Mouse (Mus musculus) thymus, postnatal 0 days (tissue): ENCODE measurements around the gene Epn1. TPM values are rescaled to one million over a fixed set of nuclear protein-coding genes. Genes with fewer than 3 reads are reported as not detected.

Experiments
- DNase-seq: peaks from one replicate; pipeline ENCODE4 v3.0.0-alpha.2; 2015; ENCODE audit warnings: low spot score
- microRNA-seq: library from miRNA; unstranded; fragments of <30 nt; microRNA quantifications from one replicate; pipeline ENCODE4, GENCODE M21; 2016; ENCODE audit warnings: borderline number of aligned reads
- polyA plus RNA-seq: library from polyadenylated mRNA; unstranded; fragments of >200 nt; fragmentation: Nextera tagmentation; extraction: Ambion mirVana; gene quantifications from 2 replicates; pipeline ENCODE4 v1.2.1, GENCODE M21; 2015

Gene Epn1
- polyA plus RNA-seq, 1 experiment from 2014 or later = 42.6 TPM

DNA sequence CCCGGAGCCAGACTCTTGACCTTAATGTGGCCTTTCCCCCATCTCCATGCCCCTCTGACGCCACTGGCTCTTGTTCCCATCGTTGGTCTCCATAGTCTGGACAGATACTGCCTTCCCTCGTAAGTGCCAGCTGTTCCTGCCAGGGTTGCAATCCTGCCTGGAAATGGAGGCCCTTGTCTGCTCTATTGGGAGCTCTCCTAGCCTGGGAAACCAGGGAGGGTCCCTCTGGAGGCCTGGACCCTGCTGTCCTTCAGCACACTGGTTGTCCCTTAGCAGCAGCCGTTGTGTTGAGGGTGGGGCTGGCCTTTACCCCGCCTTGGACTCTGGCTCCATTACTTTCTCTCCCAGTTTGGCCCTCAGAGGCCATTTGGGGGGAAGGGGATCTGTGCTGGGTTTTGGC, 12.3 kb downstream of the Epn1 start:
- DNase-seq = no peak

DNA sequence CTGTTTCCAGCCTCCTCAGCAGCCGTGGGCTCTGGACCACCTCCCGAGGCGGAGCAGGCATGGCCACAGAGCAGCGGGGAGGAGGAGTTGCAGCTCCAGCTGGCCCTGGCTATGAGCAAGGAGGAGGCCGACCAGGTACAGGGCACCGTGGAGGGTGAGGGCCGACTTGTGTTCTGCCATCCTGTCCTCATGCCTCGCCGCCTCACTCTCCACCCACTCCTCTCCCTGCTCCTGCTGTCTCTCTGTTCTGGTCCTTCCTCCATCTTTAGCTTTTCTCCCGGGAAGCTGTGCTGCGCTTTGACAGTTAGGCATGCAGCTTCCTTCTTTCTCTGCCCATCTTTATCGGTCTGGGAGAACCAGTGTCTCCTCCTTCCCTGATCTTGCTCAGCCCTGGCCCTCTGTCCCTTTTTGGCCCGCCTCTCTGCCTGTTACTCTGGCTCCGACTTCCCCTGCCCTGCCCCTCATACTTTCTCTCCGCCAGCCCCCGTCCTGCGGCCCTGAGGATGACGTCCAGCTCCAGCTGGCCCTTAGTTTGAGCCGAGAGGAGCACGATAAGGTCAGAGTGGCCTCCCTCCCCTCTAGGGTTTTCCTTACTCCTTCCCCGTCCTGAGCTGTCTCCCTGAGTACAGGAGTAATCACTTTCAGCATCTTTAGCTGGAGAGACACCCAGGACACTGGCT, 12.9 kb downstream of the Epn1 start:
- no peak for DNase-seq

DNA sequence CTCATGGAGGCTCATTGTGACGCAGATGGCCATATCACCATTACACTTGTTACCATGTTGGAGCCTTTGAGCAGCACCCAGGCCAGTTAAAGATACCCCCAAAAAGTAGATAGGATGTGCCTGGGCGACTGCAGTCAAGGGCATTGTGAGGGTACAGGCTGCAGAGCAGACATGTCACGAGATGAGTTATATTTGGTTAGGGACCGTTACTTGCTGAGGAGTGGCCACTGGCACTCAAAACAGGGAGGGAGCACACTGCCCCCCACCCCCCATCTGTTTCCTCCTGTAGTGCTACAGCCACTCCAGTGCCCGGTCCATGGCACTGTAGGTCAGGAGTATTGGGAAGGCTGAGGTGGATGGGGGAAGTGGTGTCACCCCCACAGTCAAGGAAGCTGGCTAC, 18.7 kb downstream of the Epn1 start:
- no peak for DNase-seq

DNA sequence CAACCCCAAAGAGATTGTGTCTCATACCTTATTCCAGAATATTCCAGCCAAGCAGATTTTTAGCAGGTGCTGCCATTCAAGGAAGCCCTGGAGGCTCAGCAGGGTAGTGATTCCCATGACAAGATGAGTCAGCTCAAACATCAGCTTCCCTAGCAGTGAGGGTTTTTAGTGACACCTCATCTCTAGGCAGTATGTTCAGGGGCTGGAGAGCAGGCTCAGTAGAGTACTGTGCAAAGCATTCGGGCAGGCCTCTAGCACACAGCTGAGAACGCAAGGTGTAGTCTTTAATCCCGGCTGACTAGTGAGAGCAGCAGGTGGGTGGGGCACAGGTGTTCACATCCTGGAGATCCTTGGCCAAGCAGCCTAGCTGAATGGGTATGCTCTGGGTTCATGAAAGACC, 19.8 kb downstream of the Epn1 start:
- DNase-seq = no peak

DNA sequence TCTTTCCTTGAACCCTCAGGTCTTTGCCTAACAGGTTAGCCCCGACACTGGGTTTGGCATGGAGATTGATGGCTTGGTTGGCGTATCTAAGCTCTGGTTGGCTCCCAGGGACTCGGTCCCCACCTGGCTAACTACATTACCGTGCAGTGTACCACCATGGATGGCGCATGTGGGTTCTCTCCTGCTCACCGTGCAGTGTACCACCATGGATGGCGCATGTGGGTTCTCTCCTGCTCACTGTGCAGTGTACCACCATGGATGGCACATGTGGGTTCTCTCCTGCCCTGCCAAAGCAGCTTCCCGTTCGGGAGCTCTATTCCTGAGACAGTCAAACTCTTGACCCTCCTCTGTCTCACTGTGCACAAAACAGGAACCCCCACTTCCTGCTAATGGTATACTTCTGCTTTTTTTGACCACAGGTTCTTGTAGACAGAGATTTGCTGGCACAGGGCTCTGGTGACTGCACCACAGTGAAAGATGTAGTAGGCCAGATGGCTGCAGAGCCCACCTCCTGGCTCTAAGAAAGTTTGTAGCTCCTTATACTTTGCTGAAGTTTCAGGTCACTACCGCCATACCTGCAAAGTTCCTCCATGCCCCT, 21.1 kb downstream of the Epn1 start:
- no peak for DNase-seq

DNA sequence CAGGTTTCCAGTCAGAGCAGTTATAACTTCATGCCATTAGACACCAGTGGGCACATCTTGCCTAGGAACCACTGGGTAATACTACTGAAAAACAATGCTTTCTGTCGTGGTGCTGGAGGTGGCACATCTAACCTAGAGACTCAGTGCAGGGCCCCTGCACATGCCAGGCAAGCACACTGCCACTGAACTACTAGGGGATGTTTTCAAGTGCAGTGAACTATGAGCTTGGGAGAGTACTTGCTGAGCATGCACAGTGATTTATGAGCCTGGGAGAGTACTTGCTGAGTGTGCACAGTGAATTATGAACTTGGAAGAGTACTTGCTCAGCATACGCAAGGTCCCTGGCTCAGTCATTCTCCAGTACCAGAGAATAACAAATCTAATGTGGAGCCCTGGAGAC, 22.5 kb downstream of the Epn1 start:
- no peak for DNase-seq

DNA sequence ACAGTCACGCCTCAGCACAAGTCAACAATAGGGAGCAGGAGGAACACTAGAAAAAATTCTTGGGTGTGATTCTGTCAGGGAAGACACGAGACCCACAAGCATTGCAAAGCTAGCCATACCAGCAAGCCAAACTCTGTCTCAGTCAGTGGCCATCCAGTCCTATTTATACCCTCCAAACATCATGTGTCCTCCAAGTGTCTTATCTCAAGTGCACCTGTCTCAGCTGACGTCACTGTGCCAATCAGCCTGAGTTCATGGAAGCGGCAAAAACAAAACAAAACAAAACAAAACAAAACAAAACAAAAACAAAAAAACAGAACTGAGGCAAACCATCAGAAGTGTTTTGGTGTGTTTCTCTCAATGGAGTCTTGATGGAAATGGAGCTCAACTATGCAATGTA, 28.2 kb downstream of the Epn1 start:
- DNase-seq = no peak

DNA sequence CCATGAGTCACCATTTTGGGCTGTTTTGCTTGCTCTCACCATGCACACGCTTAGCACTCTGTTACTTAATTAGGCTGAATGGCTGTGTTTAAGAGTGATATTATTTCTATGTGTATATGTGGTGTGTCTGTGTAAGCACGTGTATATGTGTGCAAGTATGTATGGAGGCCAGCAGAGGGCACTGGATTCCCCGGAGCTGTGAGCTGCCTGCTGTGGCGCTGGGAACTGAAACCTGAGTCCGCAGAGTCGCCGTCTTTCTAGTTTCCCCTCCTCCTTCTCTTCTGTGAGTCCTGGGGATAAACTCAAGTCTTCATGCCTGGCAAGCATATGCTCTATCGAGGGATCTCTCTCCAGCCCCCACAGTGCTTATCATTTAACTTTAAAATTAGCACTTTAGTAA, 29.3 kb downstream of the Epn1 start:
- no peak for DNase-seq

DNA sequence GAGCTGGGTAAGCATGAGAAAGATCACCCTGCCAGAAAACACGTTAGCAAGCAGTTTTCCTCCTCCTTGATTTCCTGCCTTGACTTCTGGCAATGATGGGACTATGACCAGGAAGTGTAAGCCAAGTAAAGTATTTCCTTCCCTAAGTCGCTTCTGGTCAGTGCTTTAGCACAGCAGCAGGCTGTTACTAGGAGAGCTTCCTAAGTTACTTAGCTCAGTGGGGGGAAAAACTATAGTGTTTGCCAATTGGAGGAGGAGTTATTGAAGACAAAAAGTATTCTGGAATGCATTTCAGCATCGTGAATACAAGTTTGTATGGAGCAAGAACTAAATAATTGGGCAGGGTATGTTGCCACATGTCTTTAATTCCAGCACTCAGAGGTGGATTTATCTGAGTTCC, 32.7 kb downstream of the Epn1 start:
- no peak for DNase-seq

DNA sequence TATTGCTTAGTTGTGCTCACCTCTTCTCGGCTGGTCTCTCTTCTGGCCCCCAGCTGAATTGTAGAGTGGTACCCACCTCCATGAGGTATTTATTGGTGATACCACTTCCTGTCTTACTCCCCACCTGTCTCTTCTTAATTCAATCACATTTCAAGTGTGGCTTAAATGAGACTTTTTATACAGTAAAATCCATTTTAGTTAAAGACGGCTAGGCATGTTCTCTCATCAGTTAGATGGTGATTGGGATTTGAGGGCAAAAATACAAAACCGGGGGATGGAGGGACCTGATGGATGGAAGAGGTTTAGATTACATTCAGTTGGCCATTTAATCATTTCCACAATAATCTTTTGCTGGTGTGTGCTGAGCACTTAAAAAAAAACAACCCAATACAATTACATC, 36.8 kb downstream of the Epn1 start, which contains the start of gene Rfpl4:
Gene Rfpl4 (minus strand): TSS at position 101 of the 400 bp plus-strand sequence.
- DNase-seq = no peak

DNA sequence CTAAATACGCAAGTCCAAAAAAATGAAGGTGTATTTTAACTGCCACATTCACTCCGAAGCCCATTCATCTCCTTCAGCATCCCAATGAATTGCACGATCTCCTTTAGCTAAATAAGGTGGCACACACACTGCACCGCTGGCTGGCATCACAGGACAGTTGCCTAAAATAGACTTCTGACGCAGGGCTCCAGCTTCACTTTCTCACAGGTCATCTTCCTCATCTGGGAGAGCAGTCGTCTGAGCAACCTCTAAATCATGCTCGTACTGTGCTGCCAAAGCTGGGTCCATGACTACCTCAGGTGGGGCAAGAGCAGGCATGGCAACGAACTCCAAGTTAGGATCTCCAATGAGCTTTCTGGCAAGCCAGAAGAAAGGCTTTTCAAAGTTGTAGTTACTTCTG, 45.0 kb downstream of the Epn1 start:
- DNase-seq = no peak

DNA sequence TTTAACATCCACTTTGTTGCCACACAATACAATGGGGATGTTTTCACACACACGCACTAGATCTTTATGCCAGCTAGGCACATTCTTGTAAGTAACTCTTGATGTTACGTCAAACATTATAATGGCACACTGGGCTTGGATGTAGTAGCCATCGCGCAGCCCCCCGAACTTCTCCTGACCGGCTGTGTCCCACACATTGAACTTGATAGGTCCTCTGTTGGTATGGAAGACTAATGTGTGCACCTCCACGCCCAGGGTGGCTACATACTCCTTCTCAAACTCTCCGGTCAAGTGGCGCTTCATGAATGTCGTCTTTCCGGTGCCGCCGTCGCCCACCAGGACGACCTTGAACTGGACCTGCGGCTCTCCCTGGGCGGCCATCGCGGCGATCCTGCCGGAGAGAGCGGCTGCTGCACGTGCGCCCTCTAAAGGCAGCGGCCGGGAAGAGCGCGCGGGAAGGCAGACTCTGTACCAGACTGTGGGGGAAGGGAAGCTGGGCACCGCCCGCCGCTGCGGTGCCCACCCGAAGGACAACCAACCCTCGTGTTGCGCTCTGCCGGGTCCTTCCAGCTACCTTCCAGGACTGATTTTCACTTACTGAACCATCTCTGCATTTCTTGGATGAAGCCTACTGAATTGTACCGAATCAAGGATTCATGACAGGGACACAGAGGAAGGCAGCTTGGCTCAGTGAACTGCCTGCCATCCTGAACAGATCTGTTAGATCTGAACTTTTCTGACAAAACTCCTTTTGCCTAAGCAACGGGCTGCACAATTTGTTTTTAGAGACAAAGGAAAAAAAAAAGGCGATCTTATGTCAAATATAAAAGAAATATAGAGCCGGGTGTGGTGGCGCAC, 45.7 kb downstream of the Epn1 start, which contains the start of gene Rasl2-9:
Gene Rasl2-9 (minus strand): TSS at position 402 of the 858 bp plus-strand sequence.
- peak; percentile 58 for DNase-seq

Small RNA genes lying within 50 kb of the gene (microRNA-seq; reads per million reads assigned to microRNA genes)
- not detected for gene Gm26217

Other genes with a start within 250 kb of the Epn1 start
- not detected in 2 replicates for gene Shisa7, start 235.5 kb upstream of the Epn1 start, polyA plus RNA-seq
- gene Isoc2b, start 210.0 kb upstream of the Epn1 start, polyA plus RNA-seq = 19.9 and 22.0 TPM in 2 replicates
- 0.72 and 0.81 TPM in 2 replicates for gene Isoc2a, start 203.1 kb upstream of the Epn1 start, polyA plus RNA-seq
- 0.10 TPM in 2 replicates for gene Gm36210, start 173.7 kb upstream of the Epn1 start, polyA plus RNA-seq
- 2.7 and 3.1 TPM in 2 replicates for gene Zfp628, start 165.0 kb upstream of the Epn1 start, polyA plus RNA-seq
- 0.22 and 0.60 TPM in 2 replicates for gene Nat14, start 158.2 kb upstream of the Epn1 start, polyA plus RNA-seq
- 0.07 and 0.19 TPM in 2 replicates for gene Ssc5d, start 154.4 kb upstream of the Epn1 start, polyA plus RNA-seq
- gene Sbk2, start 115.8 kb upstream of the Epn1 start, polyA plus RNA-seq = 0.09 and 0.21 TPM in 2 replicates
- not detected in 2 replicates for gene Sbk3, start 109.1 kb upstream of the Epn1 start, polyA plus RNA-seq
- 18.7 and 22.3 TPM in 2 replicates for gene Zfp579, start 84.1 kb upstream of the Epn1 start, polyA plus RNA-seq
- gene Zfp524, start 65.8 kb upstream of the Epn1 start, polyA plus RNA-seq = 14.9 and 18.2 TPM in 2 replicates
- gene Fiz1, start 65.5 kb upstream of the Epn1 start, polyA plus RNA-seq = 32.3 and 33.5 TPM in 2 replicates
- gene Gm44973, start 64.7 kb upstream of the Epn1 start, polyA plus RNA-seq = 2.9 and 5.4 TPM in 2 replicates
- gene Zfp865, start 59.9 kb upstream of the Epn1 start, polyA plus RNA-seq = 5.1 and 5.9 TPM in 2 replicates
- 0.27 TPM in 1 of 2 replicates, not detected in the other for gene Ccdc106, start 59.7 kb upstream of the Epn1 start, polyA plus RNA-seq
- not detected in 2 replicates for gene 4632433K11Rik, start 46.1 kb upstream of the Epn1 start, polyA plus RNA-seq
- gene Zfp784, start 41.8 kb upstream of the Epn1 start, polyA plus RNA-seq = 3.8 and 4.4 TPM in 2 replicates
- 15.2 and 15.4 TPM in 2 replicates for gene Zfp580, start 28.7 kb upstream of the Epn1 start, polyA plus RNA-seq
- 131 and 138 TPM in 2 replicates for gene U2af2, start 18.1 kb upstream of the Epn1 start, polyA plus RNA-seq
- not detected in 2 replicates for gene Rfpl4, start 36.7 kb downstream of the Epn1 start, polyA plus RNA-seq
- gene Rasl2-9, start 45.7 kb downstream of the Epn1 start, polyA plus RNA-seq = 0.13 and 0.40 TPM in 2 replicates
- not detected in 2 replicates for gene Vmn1r55, start 69.4 kb downstream of the Epn1 start, polyA plus RNA-seq
- not detected in 2 replicates for gene Vmn1r56, start 116.5 kb downstream of the Epn1 start, polyA plus RNA-seq
- not detected in 2 replicates for gene Vmn1r57, start 138.3 kb downstream of the Epn1 start, polyA plus RNA-seq